Mouse (Mus musculus) MEL (cell line): Measurements from ENCODE around the gene Tmem95. TPM values are rescaled to one million over a fixed set of nuclear protein-coding genes. Genes with fewer than 3 reads are reported as not detected.

Experiments used
- DNase-seq: peaks from one replicate; pipeline ENCODE4 v3.0.0; 2011; ENCODE audit warnings: low read depth, low spot score
- H3K27ac ChIP-seq: 2 replicates; pipeline ENCODE4 v1.5.1; 2012; ENCODE audit warnings: low read depth, mild to moderate bottlenecking, control low read depth, low read length, moderate library complexity; ENCODE audit not compliant: control insufficient read depth
- H3K27me3 ChIP-seq, 2 experiments: fragments of 150-350 bp in 1 of 2; sonication (generic) in 1 of 2; 2 replicates each; pipeline ENCODE4 v1.6.1; 2012; ENCODE audit warnings: low read length in 2 of 2, mild to moderate bottlenecking in 2 of 2, improper control_type of control experiment in 1 of 2, moderate library complexity in 1 of 2; ENCODE audit not compliant: insufficient read depth in 2 of 2, control insufficient read depth in 1 of 2
- H3K36me3 ChIP-seq, 2 experiments: 2 replicates each; pipeline ENCODE4 v1.6.1; 2012 to 2014; ENCODE audit warnings: low read length in 2 of 2, improper control_type of control experiment in 1 of 2, inconsistent platforms in 1 of 2, mild to moderate bottlenecking in 1 of 2; ENCODE audit not compliant: insufficient read depth in 2 of 2, control insufficient read depth in 1 of 2
- H3K4me1 ChIP-seq, 2 experiments: fragments of 150-350 bp in 1 of 2; sonication (generic) in 1 of 2; 2 replicates each; pipeline ENCODE4 v1.6.1; 2012; ENCODE audit warnings: low read length in 2 of 2, improper control_type of control experiment in 1 of 2, mild to moderate bottlenecking in 1 of 2; ENCODE audit not compliant: insufficient read depth in 2 of 2, control insufficient read depth in 1 of 2
- H3K4me3 ChIP-seq, 2 experiments: fragments of 150-350 bp in 1 of 2; sonication (generic) in 1 of 2; 2 replicates each; pipeline ENCODE4 v1.5.1; 2012; ENCODE audit warnings: low read depth in 2 of 2, low read length in 2 of 2, mild to moderate bottlenecking in 2 of 2, moderate library complexity in 2 of 2, control low read depth in 1 of 2, improper control_type of control experiment in 1 of 2; ENCODE audit not compliant: control insufficient read depth in 1 of 2, insufficient read depth in 1 of 2
- H3K79me2 ChIP-seq: 2 replicates; pipeline ENCODE4 v1.6.1; 2012; ENCODE audit warnings: mild to moderate bottlenecking, low read length, moderate library complexity; ENCODE audit not compliant: control insufficient read depth, poor library complexity, insufficient read depth
- H3K9ac ChIP-seq: 2 replicates; pipeline ENCODE4 v1.6.1; 2012; ENCODE audit warnings: low read depth, mild to moderate bottlenecking, control low read depth, low read length, moderate library complexity; ENCODE audit not compliant: control insufficient read depth, poor library complexity, severe bottlenecking
- H3K9me3 ChIP-seq: fragments of 150-350 bp; sonication (generic); replicated peaks from 2 replicates; pipeline ENCODE4 v1.6.1; 2012; ENCODE audit warnings: mild to moderate bottlenecking, low read length, improper control_type of control experiment, moderate library complexity; ENCODE audit not compliant: insufficient read depth
- BHLHE40 ChIP-seq: IDR thresholded peaks from 2 replicates; pipeline ENCODE4 v1.6.1; 2012; ENCODE audit warnings: low read depth, mild to moderate bottlenecking, inconsistent platforms, low read length, improper control_type of control experiment, borderline replicate concordance
- CHD1 ChIP-seq: IDR thresholded peaks from 2 replicates; pipeline ENCODE4 v1.6.1; 2012; ENCODE audit warnings: low read depth, mild to moderate bottlenecking, inconsistent platforms, low read length, improper control_type of control experiment
- CHD2 ChIP-seq: IDR thresholded peaks from 2 replicates; pipeline ENCODE4 v1.6.1; 2011; ENCODE audit warnings: low read length, improper control_type of control experiment
- CTCF ChIP-seq, 3 experiments: IDR thresholded peaks in 2 of 3; conservative IDR thresholded peaks in 1 of 3; 2 replicates each; pipeline ENCODE4 v1.5.1; 2011 to 2012; ENCODE audit warnings: low read length in 3 of 3, low read depth in 2 of 3, mild to moderate bottlenecking in 2 of 3, improper control_type of control experiment in 1 of 3, inconsistent platforms in 1 of 3, mixed read lengths in 1 of 3, moderate library complexity in 1 of 3; ENCODE audit not compliant: control insufficient read depth in 1 of 3, insufficient read depth in 1 of 3, poor library complexity in 1 of 3, severe bottlenecking in 1 of 3
- E2F4 ChIP-seq: IDR thresholded peaks from 2 replicates; pipeline ENCODE4 v1.6.1; 2011; ENCODE audit warnings: low read depth, low read length, improper control_type of control experiment, borderline replicate concordance
- ELF1 ChIP-seq: IDR thresholded peaks from 2 replicates; pipeline ENCODE4 v1.6.1; 2014; ENCODE audit warnings: low read depth, mild to moderate bottlenecking, inconsistent platforms, low read length, improper control_type of control experiment, moderate library complexity
- EP300 ChIP-seq, 2 experiments: IDR thresholded peaks; 2 replicates each; pipeline ENCODE4 v1.6.1; 2011; ENCODE audit warnings: improper control_type of control experiment in 2 of 2, low read length in 2 of 2, low read depth in 1 of 2, mild to moderate bottlenecking in 1 of 2
- ETS1 ChIP-seq: IDR thresholded peaks from 2 replicates; pipeline ENCODE4 v1.6.1; 2012; ENCODE audit warnings: low read depth, mild to moderate bottlenecking, inconsistent platforms, low read length, improper control_type of control experiment, moderate library complexity
- GABPA ChIP-seq: IDR thresholded peaks from 2 replicates; pipeline ENCODE4 v1.6.1; 2012; ENCODE audit warnings: low read depth, mild to moderate bottlenecking, inconsistent platforms, low read length, improper control_type of control experiment, moderate library complexity
- GATA1 ChIP-seq: IDR thresholded peaks from 2 replicates; pipeline ENCODE4 v1.6.1; 2011; ENCODE audit warnings: low read depth, low read length, improper control_type of control experiment
- HCFC1 ChIP-seq: IDR thresholded peaks from 2 replicates; pipeline ENCODE4 v1.6.1; 2012; ENCODE audit warnings: low read depth, mild to moderate bottlenecking, inconsistent platforms, low read length, improper control_type of control experiment, moderate library complexity
- JUND ChIP-seq: IDR thresholded peaks from 2 replicates; pipeline ENCODE4 v1.6.1; 2011; ENCODE audit warnings: low read depth, mild to moderate bottlenecking, improper control_type of control experiment, low read length
- MAX ChIP-seq: IDR thresholded peaks from 2 replicates; pipeline ENCODE4 v1.6.1; 2011; ENCODE audit warnings: low read length, improper control_type of control experiment
- MEF2A ChIP-seq: IDR thresholded peaks from 2 replicates; pipeline ENCODE4 v1.6.1; 2014; ENCODE audit warnings: low read depth, mild to moderate bottlenecking, inconsistent platforms, low read length, improper control_type of control experiment; ENCODE audit not compliant: poor library complexity, insufficient replicate concordance, severe bottlenecking; ENCODE audit errors: extremely low read depth
- MXI1 ChIP-seq: IDR thresholded peaks from 2 replicates; pipeline ENCODE4 v1.6.1; 2011; ENCODE audit warnings: mild to moderate bottlenecking, low read depth, low read length, improper control_type of control experiment
- MYB ChIP-seq: IDR thresholded peaks from 2 replicates; pipeline ENCODE4 v1.6.1; 2011; ENCODE audit warnings: mild to moderate bottlenecking, low read depth, low read length, improper control_type of control experiment
- MYC ChIP-seq: IDR thresholded peaks from 2 replicates; pipeline ENCODE4 v1.6.1; 2011; ENCODE audit warnings: low read depth, mild to moderate bottlenecking, low read length, improper control_type of control experiment, moderate library complexity
- NELFE ChIP-seq: IDR thresholded peaks from 2 replicates; pipeline ENCODE4 v1.6.1; 2011; ENCODE audit warnings: low read depth, low read length, improper control_type of control experiment
- NRF1 ChIP-seq: IDR thresholded peaks from 2 replicates; pipeline ENCODE4 v1.6.1; 2014; ENCODE audit warnings: low read depth, mild to moderate bottlenecking, inconsistent platforms, low read length, improper control_type of control experiment, moderate library complexity; ENCODE audit not compliant: poor library complexity, insufficient read depth, severe bottlenecking
- POLR2A ChIP-seq, 2 experiments: IDR thresholded peaks; 2 replicates each; pipeline ENCODE4 v1.6.1; 2011 to 2012; ENCODE audit warnings: low read length in 2 of 2, mild to moderate bottlenecking in 2 of 2, control low read depth in 1 of 2, improper control_type of control experiment in 1 of 2, low read depth in 1 of 2, moderate library complexity in 1 of 2; ENCODE audit not compliant: control insufficient read depth in 1 of 2, insufficient read depth in 1 of 2, poor library complexity in 1 of 2
- POLR2AphosphoS5 ChIP-seq: IDR thresholded peaks from 2 replicates; pipeline ENCODE4 v1.6.1; 2012; ENCODE audit warnings: low read depth, borderline replicate concordance, mild to moderate bottlenecking, inconsistent platforms, low read length, moderate library complexity, mixed read lengths
- RAD21 ChIP-seq: IDR thresholded peaks from 2 replicates; pipeline ENCODE4 v1.6.1; 2011; ENCODE audit warnings: mild to moderate bottlenecking, low read depth, low read length, improper control_type of control experiment
- RCOR1 ChIP-seq: IDR thresholded peaks from 2 replicates; pipeline ENCODE4 v1.6.1; 2012; ENCODE audit warnings: low read depth, mild to moderate bottlenecking, inconsistent platforms, low read length, improper control_type of control experiment
- SIN3A ChIP-seq: IDR thresholded peaks from 2 replicates; pipeline ENCODE4 v1.6.1; 2012; ENCODE audit warnings: low read length, improper control_type of control experiment, inconsistent platforms
- SMC3 ChIP-seq: IDR thresholded peaks from 2 replicates; pipeline ENCODE4 v1.6.1; 2011; ENCODE audit warnings: low read depth, low read length, improper control_type of control experiment
- TAL1 ChIP-seq: IDR thresholded peaks from 2 replicates; pipeline ENCODE4 v1.6.1; 2012; ENCODE audit warnings: mild to moderate bottlenecking, inconsistent platforms, low read length, moderate library complexity, mixed read lengths
- TBP ChIP-seq: IDR thresholded peaks from 2 replicates; pipeline ENCODE4 v1.8.0; 2011; ENCODE audit warnings: low read depth, low read length, improper control_type of control experiment
- TCF12 ChIP-seq: IDR thresholded peaks from 2 replicates; pipeline ENCODE4 v1.6.1; 2014; ENCODE audit warnings: low read depth, mild to moderate bottlenecking, inconsistent platforms, low read length, improper control_type of control experiment, moderate library complexity
- UBTF ChIP-seq: IDR thresholded peaks from 2 replicates; pipeline ENCODE4 v1.6.1; 2012; ENCODE audit warnings: low read depth, mild to moderate bottlenecking, inconsistent platforms, low read length, improper control_type of control experiment, moderate library complexity, borderline replicate concordance; ENCODE audit not compliant: insufficient read depth
- USF1 ChIP-seq: IDR thresholded peaks from 2 replicates; pipeline ENCODE4 v1.6.1; 2014; ENCODE audit warnings: low read depth, mild to moderate bottlenecking, inconsistent platforms, low read length, improper control_type of control experiment, moderate library complexity
- USF2 ChIP-seq, 2 experiments: IDR thresholded peaks; 2 replicates each; pipeline ENCODE4 v1.6.1; 2011 to 2012; ENCODE audit warnings: improper control_type of control experiment in 2 of 2, low read length in 2 of 2, borderline replicate concordance in 1 of 2, inconsistent platforms in 1 of 2, low read depth in 1 of 2, mild to moderate bottlenecking in 1 of 2; ENCODE audit not compliant: insufficient read depth in 1 of 2
- ZNF384 ChIP-seq: IDR thresholded peaks from 2 replicates; pipeline ENCODE4 v1.6.1; 2012; ENCODE audit warnings: low read depth, mild to moderate bottlenecking, inconsistent platforms, low read length, improper control_type of control experiment
- polyA plus RNA-seq, 2 experiments: library from polyadenylated mRNA; stranded (reverse) in 1 of 2; unstranded in 1 of 2; fragments of >175 nt in 1 of 2; fragments of >200 nt in 1 of 2; gene quantifications; 2 replicates each; pipeline versions ENCODE4 v1.2.1 to v1.2.4; 2012; ENCODE audit warnings: low replicate concordance in 2 of 2, low read depth in 1 of 2; ENCODE audit not compliant: insufficient read length in 2 of 2, insufficient read depth in 1 of 2, missing spikeins in 1 of 2
- total RNA-seq: library from RNA; depleted of rRNA; stranded (reverse); fragments of 300-350 nt; gene quantifications from 2 replicates; pipeline ENCODE4 v1.2.3, GENCODE M21; 2012

Tmem95 gene
- total and polyA plus RNA-seq, 3 experiments, result not detected

GRCm38 (mm10) chr11:69879711-69880110, 1.9 kb upstream of the Tmem95 start:
- no peak overlapping the region for H3K4me3 ChIP-seq
- TF ChIP-seq JUND (no peak), ETS1 (no peak), NELFE (no peak), POLR2A (IDR thresholded peaks at IDR 0.05; ENCODE audit: control insufficient read depth in 1 of 2, insufficient read depth in 1 of 2, low read depth in 1 of 2, low read length in 2 of 2, poor library complexity in 1 of 2) (0 out of 4 replicates have a peak, but pooled peaks of 1 of the 2 experiments have one; percentile 29)
- TF ChIP-seq, all 39 proteins: peak for 1
- peaks cover 14 to 66% of the 10 kb centered on the region in 2 experiments for H3K4me1 ChIP-seq
- peak overlapping the region; percentile 64 for H3K27ac ChIP-seq
- no peaks in the 10 kb centered on the region for H3K9me3 ChIP-seq
- no peak overlapping the region for H3K9ac ChIP-seq
- H3K27me3 ChIP-seq, result no peaks in the 10 kb centered on the region
- no peaks in the 10 kb centered on the region for H3K79me2 ChIP-seq
- H3K36me3 ChIP-seq, result peaks cover 0 to 39% of the 10 kb centered on the region in 2 experiments; a peak in 2 of 4 replicates
- DNase-seq, result no peak

GRCm38 (mm10) chr11:69878952-69879351, 1.1 kb upstream of the Tmem95 start:
- DNase-seq, result peak; percentile 83
- H3K27ac ChIP-seq, result peak overlapping the region; percentile 64
- H3K36me3 ChIP-seq, result peaks cover 0 to 36% of the 10 kb centered on the region in 2 experiments; a peak in 2 of 4 replicates
- peaks cover 11 to 62% of the 10 kb centered on the region in 2 experiments for H3K4me1 ChIP-seq
- no peaks in the 10 kb centered on the region for H3K9me3 ChIP-seq
- H3K4me3 ChIP-seq, result no peak overlapping the region
- no peaks in the 10 kb centered on the region for H3K27me3 ChIP-seq
- H3K9ac ChIP-seq, result 0 out of 2 replicates have a peak overlapping the region, but pooled peaks have one; percentile 11
- no peaks in the 10 kb centered on the region for H3K79me2 ChIP-seq
- TF ChIP-seq SIN3A (peak; percentile 43; the same call in 1 of the 2 replicates), UBTF (no peak), BHLHE40 (no peak), ELF1 (no peak), USF2 (IDR thresholded peaks at IDR 0.05; ENCODE audit: borderline replicate concordance in 1 of 2, insufficient read depth in 1 of 2, low read depth in 1 of 2, low read length in 2 of 2) (no peak), SMC3 (peak; percentile 19; the same call in 1 of the 2 replicates), HCFC1 (no peak), ETS1 (peak; percentile 22; the same call in 1 of the 2 replicates), USF1 (no peak), TCF12 (peak; percentile 73), TBP (no peak), MYB (no peak), GABPA (no peak), MXI1 (0 out of 2 replicates have a peak, but pooled peaks have one; percentile 7), GATA1 (peak; percentile 86), CHD1 (no peak), RAD21 (no peak), MEF2A (no peak), POLR2AphosphoS5 (no peak), E2F4 (no peak), CHD2 (no peak), ZNF384 (no peak), NRF1 (no peak), EP300 (IDR thresholded peaks at IDR 0.05; ENCODE audit: low read depth in 1 of 2, low read length in 2 of 2) (peak; percentile 80 to 89), RCOR1 (peak; percentile 72), MAX (no peak), TAL1 (peak; percentile 78), CTCF (IDR thresholded peaks at IDR 0.05 in 2 of 3, conservative IDR thresholded peaks at IDR 0.05 in 1 of 3; ENCODE audit: control insufficient read depth in 1 of 3, insufficient read depth in 1 of 3, low read depth in 2 of 3, low read length in 3 of 3, poor library complexity in 1 of 3, severe bottlenecking in 1 of 3) (no peak), MYC (no peak)
- TF ChIP-seq, all 39 proteins: peak for 9
